Mouse (Mus musculus): ENCODE data around the gene Ttc23. TPM values are rescaled to one million over a fixed set of nuclear protein-coding genes. Genes with fewer than 3 reads are reported as not detected.

Ttc23 gene
- polyA plus RNA-seq, 1 experiment from 2014 or later: 6.0 TPM

Small RNAs within 50 kb of the gene (microRNA-seq; reads per million reads assigned to microRNA genes)
- gene Gm23844: not detected

Other genes starting within 250 kb of the Ttc23 start
- 5.3 and 6.6 TPM in 2 replicates for gene Lrrc28, start 2.1 kb upstream of the Ttc23 start, polyA plus RNA-seq (2015; fragmentation: Nextera tagmentation; extraction: Ambion mirVana)
- 0.05 and 0.28 TPM in 2 replicates for gene Synm, start 112.3 kb downstream of the Ttc23 start, polyA plus RNA-seq (2015; fragmentation: Nextera tagmentation; extraction: Ambion mirVana)

Data from liver, embryonic 16.5 days (tissue).